ENCODE assay signal across 12 mouse cellular contexts in genomic region chr5:144183647-144184335, GRCm38 (mm10). TPM values are rescaled to one million over a fixed set of nuclear protein-coding genes. Genes with fewer than 3 reads are reported as not detected.
A peak's percentile ranks its signal among the peaks of the same experiment; 100 is the strongest.
DNase-seq lines count a peak whose midpoint lies in the region; ATAC-seq and TF ChIP-seq lines count a peak whose summit lies in the region.
"Had no signal": no experiment of that assay in that cellular context is flagged by ENCODE, and none has a peak within 500 bp of the region (broad histone marks: within the 10 kb centered on the region; RNA-seq: fewer than 3 reads in every experiment).

No protein-coding gene starts in this region.

- peak; percentile 54 for DNase-seq in cerebellum, adult 9-11 months
- DNase-seq in cerebellum, postnatal 36 days, result no peak
- DNase-seq in ES-E14 (ENCODE audit: low read depth, low spot score), result no peak
- no peak for DNase-seq in adrenal gland, postnatal 4 days (ENCODE audit: low spot score in 2 of 2)
- no peak for DNase-seq in adrenal gland, adult (ENCODE audit: inconsistent age in 2 of 2, low spot score in 1 of 2)
- DNase-seq: adrenal gland, postnatal 36 days; liver; right cerebral cortex, postnatal 25 days had no signal

- H3K4me3 ChIP-seq in ES-E14 (ENCODE audit: insufficient read depth in 1 of 2, low read depth in 1 of 2, low read length in 2 of 2, poor library complexity in 1 of 2, severe bottlenecking in 1 of 2), result peak overlapping the region in 1 of 2 experiments; percentile 51; a peak in 2 of 4 replicates

- in situ Hi-C loops in ES-E14 (cut with MboI; ENCODE audit: low sequenced_read_pairs in 2 of 2, unreplicated experiment in 2 of 2), result no loop called here

- H3K9ac ChIP-seq in ES-E14 (ENCODE audit: insufficient read depth, low read depth, low read length, poor library complexity, severe bottlenecking), result 0 out of 2 replicates have a peak overlapping the region, but pooled peaks have one; percentile 28

- H3K4me1 ChIP-seq in ES-E14 (ENCODE audit: control insufficient read depth in 2 of 2, insufficient read depth in 2 of 2, low read length in 2 of 2, poor library complexity in 1 of 2), result peaks cover 2 to 34% of the 10 kb centered on the region in 2 experiments

- H3K27ac ChIP-seq in ES-E14 (ENCODE audit: insufficient read depth, low read depth, low read length, poor library complexity, severe bottlenecking), result peak overlapping the region; percentile 69

- no peaks in the 10 kb centered on the region for H3K9me3 ChIP-seq in ES-E14 (ENCODE audit: control insufficient read depth, insufficient read depth, low read depth, low read length)

- peak; percentile 61 to 64 for ATAC-seq in hematopoietic stem cell, adult 5-6 weeks (replicated peaks in 1 of 2; ENCODE audit: insufficient read depth in 1 of 2, low FRiP score in 2 of 2, low TSS enrichment in 1 of 2, low read depth in 1 of 2, poor library complexity in 2 of 2, severe bottlenecking in 2 of 2)
- ATAC-seq in neutrophil, adult 5-6 weeks (ENCODE audit: extremely low read depth, insufficient number of reproducible peaks, low FRiP score, poor library complexity, severe bottlenecking), result peak; percentile 22; the same call in 1 of the 2 replicates
- no peak for ATAC-seq in erythroblast, adult 5-6 weeks (replicated peaks; ENCODE audit: low FRiP score, poor library complexity, severe bottlenecking)

- peaks cover 30% of the 10 kb centered on the region for H3K36me3 ChIP-seq in ES-E14 (ENCODE audit: control insufficient read depth, insufficient read depth, low read length, poor library complexity, severe bottlenecking)

TF ChIP-seq in ES-E14, 5 proteins besides CTCF, POLR2A, EP300 and RAD21:
- TF ChIP-seq HCFC1 (IDR thresholded peaks at IDR 0.05; ENCODE audit: borderline replicate concordance, insufficient read depth, low read length), result no peak
- TF ChIP-seq MAFK (IDR thresholded peaks at IDR 0.05; ENCODE audit: insufficient read depth, low read depth, low read length), result no peak
- no peak for TF ChIP-seq ZNF384 (IDR thresholded peaks at IDR 0.05; ENCODE audit: low read depth, low read length)
- no peak for TF ChIP-seq ZC3H11A (IDR thresholded peaks at IDR 0.05; ENCODE audit: borderline replicate concordance, low read depth, low read length)
- no peak for TF ChIP-seq CHD2 (IDR thresholded peaks at IDR 0.05; ENCODE audit: low read depth, low read length)

RNA-seq across cellular contexts. Expression of gene Bhlha15, which starts 6.3 kb away (rescaled TPM):
- total RNA-seq in ES-E14 (2012; rRNA removed), result 1.1 TPM in 2 replicates
- total RNA-seq in hematopoietic stem cell, adult 5-6 weeks (2017), result 0.10 and 0.25 TPM in 2 replicates
- total RNA-seq in neutrophil, adult 5-6 weeks (2017), result 0.47 and 0.74 TPM in 2 replicates
- total RNA-seq in adrenal gland, postnatal 4 days (2021), result 1 to 10 TPM in 1 of 2 experiments, under 1 TPM in 1; 0.96 to 3.1 TPM
- 0.19 TPM in 1 of 2 replicates, not detected in the other for total RNA-seq in erythroblast, adult 5-6 weeks (2015; ENCODE audit: low replicate concordance)
- total RNA-seq in erythroblast, adult 5-6 weeks (2017; ENCODE audit: low replicate concordance), result not detected in 2 replicates
- total RNA-seq: heart, postnatal 25 days had no signal

RNA-seq across cellular contexts. Expression of gene Tecpr1, which starts 39.6 kb away (rescaled TPM):
- 18.3 and 22.1 TPM in 2 replicates for total RNA-seq in ES-E14 (2012; rRNA removed)
- 13.3 and 23.4 TPM in 2 replicates for total RNA-seq in hematopoietic stem cell, adult 5-6 weeks (2017)
- 43.5 and 48.3 TPM in 2 replicates for total RNA-seq in neutrophil, adult 5-6 weeks (2017)
- total RNA-seq in adrenal gland, postnatal 4 days (2021), result 10 to 100 TPM; 68.5 to 70.9 TPM
- 0.38 and 2.1 TPM in 2 replicates for total RNA-seq in erythroblast, adult 5-6 weeks (2015; ENCODE audit: low replicate concordance)
- total RNA-seq in erythroblast, adult 5-6 weeks (2017; ENCODE audit: low replicate concordance), result 0.56 and 0.94 TPM in 2 replicates
